ENCODE assay signal across 8 mouse cellular contexts in genomic region chr15:102224186-102224991, GRCm38 (mm10). TPM values are rescaled to one million over a fixed set of nuclear protein-coding genes. Genes with fewer than 3 reads are reported as not detected.
DNase-seq lines count a peak whose midpoint lies in the region; ATAC-seq and TF ChIP-seq lines count a peak whose summit lies in the region.

No protein-coding gene starts in this region.

- TF ChIP-seq POLR2A in myocyte (IDR thresholded peaks at IDR 0.05; ENCODE audit: insufficient read length, low read depth) = no peak

- 3% methylated on average over 43 of the region's 43 CpGs for WGBS in embryonic facial prominence, embryonic 12.5 days
- 5% methylated on average over 43 of the region's 43 CpGs for WGBS in liver, embryonic 12.5 days (ENCODE audit: insufficient replicate concordance)
- 3% methylated on average over 40 of the region's 43 CpGs for WGBS in stomach, embryonic 14.5 days

- DNase-seq in 416B (ENCODE audit: low read depth) = peak; percentile 83
- peak; percentile 85 for DNase-seq in adrenal gland, postnatal 25 days
- peak; percentile 75 for DNase-seq in heart, adult 8-10 months (ENCODE audit: low spot score)
- DNase-seq in kidney, adult 9 months = peak; percentile 79

- H3K79me2 ChIP-seq in myocyte (ENCODE audit: control insufficient read depth, insufficient read depth) = no peaks in the 10 kb centered on the region

- H3K27me3 ChIP-seq in embryonic facial prominence, embryonic 12.5 days = peaks cover 14% of the 10 kb centered on the region
- peaks cover 36% of the 10 kb centered on the region for H3K27me3 ChIP-seq in liver, embryonic 12.5 days (replicated peaks)
- H3K27me3 ChIP-seq in myocyte (ENCODE audit: control insufficient read depth, insufficient read depth, insufficient read length) = no peaks in the 10 kb centered on the region
- no peaks in the 10 kb centered on the region for H3K27me3 ChIP-seq in stomach, embryonic 14.5 days (ENCODE audit: control insufficient read depth, insufficient read depth, low read length)

- peak overlapping the region; percentile 39 for H3K4me3 ChIP-seq in embryonic facial prominence, embryonic 12.5 days
- peak overlapping the region; percentile 53 for H3K4me3 ChIP-seq in liver, embryonic 12.5 days
- no peak overlapping the region for H3K4me3 ChIP-seq in myocyte
- peak overlapping the region; percentile 37 for H3K4me3 ChIP-seq in stomach, embryonic 14.5 days (ENCODE audit: low read depth, low read length)

- H3K9ac ChIP-seq in embryonic facial prominence, embryonic 12.5 days = peak overlapping the region; percentile 28
- peak overlapping the region; percentile 55 for H3K9ac ChIP-seq in liver, embryonic 12.5 days
- peak overlapping the region; percentile 36 for H3K9ac ChIP-seq in stomach, embryonic 14.5 days (replicated peaks; ENCODE audit: low read depth, low read length)

- peak overlapping the region; percentile 57 for H3K4me2 ChIP-seq in embryonic facial prominence, embryonic 12.5 days (replicated peaks)
- peak overlapping the region; percentile 91 for H3K4me2 ChIP-seq in liver, embryonic 12.5 days
- peak overlapping the region; percentile 68 for H3K4me2 ChIP-seq in myocyte (ENCODE audit: low read depth)
- H3K4me2 ChIP-seq in stomach, embryonic 14.5 days (replicated peaks; ENCODE audit: low read depth, low read length) = peak overlapping the region; percentile 81

- no peaks in the 10 kb centered on the region for H3K9me3 ChIP-seq in embryonic facial prominence, embryonic 12.5 days
- H3K9me3 ChIP-seq in liver, embryonic 12.5 days (replicated peaks) = no peaks in the 10 kb centered on the region
- H3K9me3 ChIP-seq in stomach, embryonic 14.5 days (ENCODE audit: control insufficient read depth, low read depth, low read length) = no peaks in the 10 kb centered on the region

- no peaks in the 10 kb centered on the region for H3K36me3 ChIP-seq in embryonic facial prominence, embryonic 12.5 days
- no peaks in the 10 kb centered on the region for H3K36me3 ChIP-seq in liver, embryonic 12.5 days
- no peaks in the 10 kb centered on the region for H3K36me3 ChIP-seq in myocyte (ENCODE audit: control insufficient read depth, insufficient read depth)
- H3K36me3 ChIP-seq in stomach, embryonic 14.5 days (ENCODE audit: control insufficient read depth, insufficient read depth, low read length) = no peaks in the 10 kb centered on the region

- H3ac ChIP-seq in myocyte (ENCODE audit: control insufficient read depth, insufficient read length) = no peak overlapping the region

- ATAC-seq in embryonic facial prominence, embryonic 12.5 days (ENCODE audit: insufficient number of reproducible peaks, insufficient read depth, low FRiP score, low TSS enrichment) = peak; percentile 85
- peak; percentile 71 for ATAC-seq in liver, embryonic 12.5 days
- peak; percentile 83 for ATAC-seq in stomach, embryonic 14.5 days (ENCODE audit: insufficient number of reproducible peaks, insufficient read depth, low FRiP score, low read depth)

- H3K27ac ChIP-seq in embryonic facial prominence, embryonic 12.5 days = peak overlapping the region; percentile 64; the same call in 1 of the 2 replicates
- peak overlapping the region; percentile 61 for H3K27ac ChIP-seq in liver, embryonic 12.5 days
- H3K27ac ChIP-seq in stomach, embryonic 14.5 days (ENCODE audit: low read length) = no peak overlapping the region

- H3K4me1 ChIP-seq in embryonic facial prominence, embryonic 12.5 days = peaks cover 13% of the 10 kb centered on the region; the same call in 1 of the 2 replicates
- H3K4me1 ChIP-seq in liver, embryonic 12.5 days = peaks cover 30% of the 10 kb centered on the region
- H3K4me1 ChIP-seq in stomach, embryonic 14.5 days (ENCODE audit: control insufficient read depth, insufficient read depth, low read length) = 0 out of 2 replicates have a peak, but pooled peaks cover 2% of the 10 kb centered on the region

TF ChIP-seq in myocyte, 11 proteins besides CTCF, POLR2A, EP300 and RAD21:
- TF ChIP-seq USF1 (IDR thresholded peaks at IDR 0.05; ENCODE audit: low read depth) (no peak), TCF3 (IDR thresholded peaks at IDR 0.05; ENCODE audit: insufficient read length, low read depth) (no peak), MYOD1 (IDR thresholded peaks at IDR 0.05; ENCODE audit: control insufficient read depth in 1 of 3, insufficient read length in 2 of 3, low read depth in 2 of 3) (peak in 2 of 3 experiments; percentile 16 to 29), MYOG (IDR thresholded peaks at IDR 0.05; ENCODE audit: control insufficient read depth in 1 of 3, insufficient read depth in 1 of 3, insufficient read length in 2 of 3, low read depth in 2 of 3) (peak in 1 of 3 experiments; percentile 45), E2F4 (IDR thresholded peaks at IDR 0.05; ENCODE audit: insufficient read depth) (no peak)

RNA-seq across cellular contexts. Expression of gene Itgb7, which starts 7.4 kb away (rescaled TPM):
- total RNA-seq in adrenal gland, postnatal 25 days (2021) = 1.5 and 2.0 TPM in 2 replicates
- 1.9 and 2.6 TPM in 2 replicates for polyA plus RNA-seq in embryonic facial prominence, embryonic 12.5 days (2016; fragmentation: Nextera tagmentation; extraction: Ambion mirVana)
- total RNA-seq in heart, adult 8-10 months (2022) = 1 to 10 TPM in 2 of 4 experiments, under 1 TPM in 2; 0.82 to 3.2 (median 1.5) TPM
- polyA plus RNA-seq in liver, embryonic 12.5 days (2016; fragmentation: Nextera tagmentation; extraction: Ambion mirVana) = 6.4 and 8.9 TPM in 2 replicates
- 2.0 TPM for polyA plus RNA-seq in myocyte (2012; fragmentation: generic; extraction: Trizol)
- polyA plus RNA-seq in stomach, embryonic 14.5 days (2014; fragmentation: Nextera tagmentation; extraction: Ambion mirVana) = 5.8 and 9.9 TPM in 2 replicates

RNA-seq across cellular contexts. Expression of gene Csad, which starts 19.9 kb away (rescaled TPM):
- total RNA-seq in adrenal gland, postnatal 25 days (2021) = 76.1 and 76.8 TPM in 2 replicates
- 82.8 and 91.1 TPM in 2 replicates for polyA plus RNA-seq in embryonic facial prominence, embryonic 12.5 days (2016; fragmentation: Nextera tagmentation; extraction: Ambion mirVana)
- 10 to 100 TPM; 14.2 to 18.9 (median 16.2) TPM for total RNA-seq in heart, adult 8-10 months (2022)
- polyA plus RNA-seq in liver, embryonic 12.5 days (2016; fragmentation: Nextera tagmentation; extraction: Ambion mirVana) = 21.9 and 26.6 TPM in 2 replicates
- polyA plus RNA-seq in myocyte (2012; fragmentation: generic; extraction: Trizol) = 18.8 TPM
- 60.5 and 63.9 TPM in 2 replicates for polyA plus RNA-seq in stomach, embryonic 14.5 days (2014; fragmentation: Nextera tagmentation; extraction: Ambion mirVana)

RNA-seq across cellular contexts. Expression of gene Zfp740, which starts 21.3 kb away (rescaled TPM):
- 61.4 and 80.4 TPM in 2 replicates for total RNA-seq in adrenal gland, postnatal 25 days (2021)
- polyA plus RNA-seq in embryonic facial prominence, embryonic 12.5 days (2016; fragmentation: Nextera tagmentation; extraction: Ambion mirVana) = 114 and 119 TPM in 2 replicates
- 10 to 100 TPM; 31.5 to 40.0 (median 35.5) TPM for total RNA-seq in heart, adult 8-10 months (2022)
- polyA plus RNA-seq in liver, embryonic 12.5 days (2016; fragmentation: Nextera tagmentation; extraction: Ambion mirVana) = 31.2 and 32.0 TPM in 2 replicates
- polyA plus RNA-seq in myocyte (2012; fragmentation: generic; extraction: Trizol) = 42.3 TPM
- 52.0 and 54.0 TPM in 2 replicates for polyA plus RNA-seq in stomach, embryonic 14.5 days (2014; fragmentation: Nextera tagmentation; extraction: Ambion mirVana)

RNA-seq across cellular contexts. Expression of gene Rarg, which starts 32.9 kb away (rescaled TPM):
- total RNA-seq in adrenal gland, postnatal 25 days (2021) = 21.5 and 25.7 TPM in 2 replicates
- 121 and 123 TPM in 2 replicates for polyA plus RNA-seq in embryonic facial prominence, embryonic 12.5 days (2016; fragmentation: Nextera tagmentation; extraction: Ambion mirVana)
- 10 to 100 TPM; 15.3 to 20.6 (median 17.3) TPM for total RNA-seq in heart, adult 8-10 months (2022)
- 4.4 and 4.9 TPM in 2 replicates for polyA plus RNA-seq in liver, embryonic 12.5 days (2016; fragmentation: Nextera tagmentation; extraction: Ambion mirVana)
- polyA plus RNA-seq in myocyte (2012; fragmentation: generic; extraction: Trizol) = 63.8 TPM
- 36.9 and 40.5 TPM in 2 replicates for polyA plus RNA-seq in stomach, embryonic 14.5 days (2014; fragmentation: Nextera tagmentation; extraction: Ambion mirVana)

RNA-seq across cellular contexts. Expression of gene Gm9918, which starts 46.0 kb away (rescaled TPM):
- 0.15 TPM in 1 of 2 replicates, not detected in the other for total RNA-seq in adrenal gland, postnatal 25 days (2021)
- 0.99 and 1.1 TPM in 2 replicates for polyA plus RNA-seq in embryonic facial prominence, embryonic 12.5 days (2016; fragmentation: Nextera tagmentation; extraction: Ambion mirVana)
- total RNA-seq in heart, adult 8-10 months (2022) = not detected
- polyA plus RNA-seq in liver, embryonic 12.5 days (2016; fragmentation: Nextera tagmentation; extraction: Ambion mirVana) = not detected in 2 replicates
- polyA plus RNA-seq in myocyte (2012; fragmentation: generic; extraction: Trizol) = not detected
- 0.36 and 0.56 TPM in 2 replicates for polyA plus RNA-seq in stomach, embryonic 14.5 days (2014; fragmentation: Nextera tagmentation; extraction: Ambion mirVana)
